Mouse (Mus musculus): ENCODE measurements around the gene Taf6. TPM values are rescaled to one million over a fixed set of nuclear protein-coding genes. Genes with fewer than 3 reads are reported as not detected.

The Taf6 gene
- polyA plus RNA-seq, 1 experiment from 2014 or later: 82.6 TPM

GRCm38 (mm10) chr5:138193771-138194727 is 6.8 kb upstream of the Taf6 start, which contains the start of gene Mblac1:
Mblac1 (plus strand) TSS chr5:138194314.
- Histone ChIP-seq H3K9ac (ENCODE audit: low read length) (peak within 1 kb of the TSS; percentile 83), H3K27ac (ENCODE audit: low read depth) (peak within 1 kb of the TSS; percentile 82), H3K27me3 (replicated peaks; ENCODE audit: control insufficient read depth, insufficient read depth, low read length) (no peaks in the 10 kb centered on the region), H3K9me3 (ENCODE audit: control insufficient read depth, low read length) (no peaks in the 10 kb centered on the region), H3K4me3 (ENCODE audit: low read depth, low read length) (peak within 1 kb of the TSS; percentile 76), H3K4me2 (ENCODE audit: low read length) (peak within 1 kb of the TSS; percentile 98), H3K36me3 (ENCODE audit: control insufficient read depth, insufficient read depth, low read length) (peaks cover 24% of the 10 kb centered on the region), H3K4me1 (replicated peaks; ENCODE audit: control insufficient read depth, insufficient read depth, low read length) (no peaks in the 10 kb centered on the region)
- DNase-seq (ENCODE audit: low spot score): peak; percentile 94
- WGBS: 9% methylated on average over 54 of the region's 54 CpGs
- peak; percentile 80 for ATAC-seq (replicated peaks; ENCODE audit: low FRiP score, low TSS enrichment, low read depth)

GRCm38 (mm10) chr5:138187661-138188306 is 533 bp upstream of the Taf6 start:
- no peaks in the 10 kb centered on the region for H3K9me3 ChIP-seq (ENCODE audit: control insufficient read depth, low read length)
- H3K4me2 ChIP-seq (ENCODE audit: low read length): peak overlapping the region; percentile 83
- peak overlapping the region; percentile 43; the same call in 1 of the 2 replicates for H3K27ac ChIP-seq (ENCODE audit: low read depth)
- H3K4me3 ChIP-seq (ENCODE audit: low read depth, low read length): peak overlapping the region; percentile 82
- WGBS: under 1% methylated on average over 10 of the region's 10 CpGs
- H3K27me3 ChIP-seq (replicated peaks; ENCODE audit: control insufficient read depth, insufficient read depth, low read length): no peaks in the 10 kb centered on the region
- peaks cover 32% of the 10 kb centered on the region for H3K36me3 ChIP-seq (ENCODE audit: control insufficient read depth, insufficient read depth, low read length)
- peak overlapping the region; percentile 86 for H3K9ac ChIP-seq (ENCODE audit: low read length)
- peaks cover 12% of the 10 kb centered on the region for H3K4me1 ChIP-seq (replicated peaks; ENCODE audit: control insufficient read depth, insufficient read depth, low read length)
- DNase-seq (ENCODE audit: low spot score) (peak; percentile 83), ATAC-seq (replicated peaks; ENCODE audit: low FRiP score, low TSS enrichment, low read depth) (peak; percentile 81)

- Histone ChIP-seq H3K9me3 (ENCODE audit: control insufficient read depth, low read length) (no peaks in the 10 kb centered on the region), H3K9ac (ENCODE audit: low read length) (no peak overlapping the region), H3K4me2 (ENCODE audit: low read length) (peak overlapping the region; percentile 72), H3K4me3 (ENCODE audit: low read depth, low read length) (no peak overlapping the region), H3K27me3 (replicated peaks; ENCODE audit: control insufficient read depth, insufficient read depth, low read length) (no peaks in the 10 kb centered on the region), H3K36me3 (ENCODE audit: control insufficient read depth, insufficient read depth, low read length) (peaks cover 61% of the 10 kb centered on the region), H3K27ac (ENCODE audit: low read depth) (no peak overlapping the region), H3K4me1 (replicated peaks; ENCODE audit: control insufficient read depth, insufficient read depth, low read length) (peaks cover 19% of the 10 kb centered on the region)
- ATAC-seq (replicated peaks; ENCODE audit: low FRiP score, low TSS enrichment, low read depth) (no peak), DNase-seq (ENCODE audit: low spot score) (no peak)
- 76% methylated on average over 3 of the region's 3 CpGs for WGBS
Measured at GRCm38 (mm10) chr5:138173217-138173616, 14.0 kb downstream of the Taf6 start.

GRCm38 (mm10) chr5:138171695-138172491 is 15.4 kb downstream of the Taf6 start, which contains the start of the genes Ap4m1 and Mcm7:
Ap4m1 (plus strand) TSS chr5:138172002.
Mcm7 (minus strand) TSS chr5:138172422.
- WGBS: under 1% methylated on average over 54 of the region's 54 CpGs

GRCm38 (mm10) chr5:138170936-138171561 is 16.2 kb downstream of the Taf6 start:
- Histone ChIP-seq H3K27me3 (replicated peaks; ENCODE audit: control insufficient read depth, insufficient read depth, low read length) (no peaks in the 10 kb centered on the region), H3K4me1 (replicated peaks; ENCODE audit: control insufficient read depth, insufficient read depth, low read length) (peaks cover 19% of the 10 kb centered on the region), H3K4me3 (ENCODE audit: low read depth, low read length) (peak overlapping the region; percentile 79), H3K4me2 (ENCODE audit: low read length) (peak overlapping the region; percentile 72), H3K9me3 (ENCODE audit: control insufficient read depth, low read length) (no peaks in the 10 kb centered on the region), H3K27ac (ENCODE audit: low read depth) (peak overlapping the region; percentile 94), H3K36me3 (ENCODE audit: control insufficient read depth, insufficient read depth, low read length) (peaks cover 62% of the 10 kb centered on the region), H3K9ac (ENCODE audit: low read length) (peak overlapping the region; percentile 83)
- DNase-seq (ENCODE audit: low spot score) (peak; percentile 98), ATAC-seq (replicated peaks; ENCODE audit: low FRiP score, low TSS enrichment, low read depth) (peak; percentile 90)
- WGBS: under 1% methylated on average over 47 of the region's 47 CpGs

More at GRCm38 (mm10) chr5:138171695-138172491, 15.4 kb downstream of the Taf6 start, which contains the start of the genes Ap4m1 and Mcm7:
- peak; percentile 90 for ATAC-seq (replicated peaks; ENCODE audit: low FRiP score, low TSS enrichment, low read depth)
- peak within 1 kb of the TSS; percentile 72 for H3K4me2 ChIP-seq (ENCODE audit: low read length)
- no peaks in the 10 kb centered on the region for H3K9me3 ChIP-seq (ENCODE audit: control insufficient read depth, low read length)
- DNase-seq (ENCODE audit: low spot score): peak; percentile 97
- peak within 1 kb of the TSS; percentile 83 for H3K9ac ChIP-seq (ENCODE audit: low read length)
- no peaks in the 10 kb centered on the region for H3K27me3 ChIP-seq (replicated peaks; ENCODE audit: control insufficient read depth, insufficient read depth, low read length)
- H3K27ac ChIP-seq (ENCODE audit: low read depth): peak within 1 kb of the TSS; percentile 94
- H3K36me3 ChIP-seq (ENCODE audit: control insufficient read depth, insufficient read depth, low read length): peaks cover 61% of the 10 kb centered on the region
- peaks cover 19% of the 10 kb centered on the region for H3K4me1 ChIP-seq (replicated peaks; ENCODE audit: control insufficient read depth, insufficient read depth, low read length)
- H3K4me3 ChIP-seq (ENCODE audit: low read depth, low read length): peak within 1 kb of the TSS; percentile 79

- peaks cover 74% of the 10 kb centered on the region for H3K36me3 ChIP-seq (ENCODE audit: control insufficient read depth, insufficient read depth, low read length)
Measured at GRCm38 (mm10) chr5:138165594-138165993, 21.7 kb downstream of the Taf6 start.

GRCm38 (mm10) chr5:138163610-138164009 is 23.6 kb downstream of the Taf6 start:
- no peak overlapping the region for H3K4me3 ChIP-seq (ENCODE audit: low read depth, low read length)
- H3K4me2 ChIP-seq (ENCODE audit: low read length): no peak overlapping the region
- peaks cover 61% of the 10 kb centered on the region for H3K36me3 ChIP-seq (ENCODE audit: control insufficient read depth, insufficient read depth, low read length)
- no peak overlapping the region for H3K9ac ChIP-seq (ENCODE audit: low read length)
- no peak overlapping the region for H3K27ac ChIP-seq (ENCODE audit: low read depth)
- no peak for ATAC-seq (replicated peaks; ENCODE audit: low FRiP score, low TSS enrichment, low read depth)
- H3K9me3 ChIP-seq (ENCODE audit: control insufficient read depth, low read length): no peaks in the 10 kb centered on the region
- WGBS: 67% methylated on average over 10 of the region's 10 CpGs
- H3K27me3 ChIP-seq (replicated peaks; ENCODE audit: control insufficient read depth, insufficient read depth, low read length): no peaks in the 10 kb centered on the region
- peaks cover 8% of the 10 kb centered on the region for H3K4me1 ChIP-seq (replicated peaks; ENCODE audit: control insufficient read depth, insufficient read depth, low read length)
- DNase-seq (ENCODE audit: low spot score): no peak

More at GRCm38 (mm10) chr5:138165594-138165993, 21.7 kb downstream of the Taf6 start:
- Histone ChIP-seq H3K4me2 (ENCODE audit: low read length) (no peak overlapping the region), H3K27ac (ENCODE audit: low read depth) (no peak overlapping the region), H3K27me3 (replicated peaks; ENCODE audit: control insufficient read depth, insufficient read depth, low read length) (no peaks in the 10 kb centered on the region), H3K9me3 (ENCODE audit: control insufficient read depth, low read length) (no peaks in the 10 kb centered on the region), H3K9ac (ENCODE audit: low read length) (no peak overlapping the region), H3K4me1 (replicated peaks; ENCODE audit: control insufficient read depth, insufficient read depth, low read length) (peaks cover 18% of the 10 kb centered on the region), H3K4me3 (ENCODE audit: low read depth, low read length) (no peak overlapping the region)
- whole genome bisulfite sequencing: 79% methylated on average over 8 of the region's 8 CpGs
- no peak for DNase-seq (ENCODE audit: low spot score)
- no peak for ATAC-seq (replicated peaks; ENCODE audit: low FRiP score, low TSS enrichment, low read depth)
